Mouse (Mus musculus) embryonic facial prominence, embryonic 11.5 days (tissue): Measurements from ENCODE around the gene Gse1. TPM values are rescaled to one million over a fixed set of nuclear protein-coding genes. Genes with fewer than 3 reads are reported as not detected.
A peak's percentile ranks its signal among the peaks of the same experiment; 100 is the strongest.

Source experiments
- ATAC-seq: fragments of 200-750 bp; cut with Nextera tagmentation; replicated peaks from 2 replicates; pipeline ENCODE4 v1.8.0; 2017; ENCODE audit warnings: low read depth; ENCODE audit not compliant: insufficient number of reproducible peaks, low FRiP score, low TSS enrichment
- DNase-seq: peaks from one replicate; pipeline ENCODE4 v3.0.0-alpha.2; 2015; ENCODE audit warnings: low spot score
- H3K27ac ChIP-seq: fragments of 300-500 bp; sonication (generic); replicated peaks from 2 replicates; pipeline ENCODE4 v1.5.1; 2014; ENCODE audit warnings: mild to moderate bottlenecking, low read depth, low read length, control low read depth
- H3K27me3 ChIP-seq: fragments of 300-500 bp; sonication (generic); 2 replicates; pipeline ENCODE4 v1.6.1; 2014; ENCODE audit warnings: mild to moderate bottlenecking, low read length, moderate library complexity, mixed read lengths; ENCODE audit not compliant: control insufficient read depth, insufficient read depth
- H3K36me3 ChIP-seq: fragments of 300-500 bp; sonication (generic); replicated peaks from 2 replicates; pipeline ENCODE4 v1.6.1; 2014; ENCODE audit warnings: low read depth, mild to moderate bottlenecking, low read length, moderate library complexity, mixed read lengths; ENCODE audit not compliant: control insufficient read depth, insufficient read depth
- H3K4me1 ChIP-seq: fragments of 300-500 bp; sonication (generic); 2 replicates; pipeline ENCODE4 v1.6.1; 2014; ENCODE audit warnings: low read length, mixed read lengths; ENCODE audit not compliant: control insufficient read depth, insufficient read depth
- H3K4me2 ChIP-seq: fragments of 300-500 bp; sonication (generic); 2 replicates; pipeline ENCODE4 v1.6.1; 2014; ENCODE audit warnings: low read depth, mild to moderate bottlenecking, control low read depth, low read length, moderate library complexity
- H3K4me3 ChIP-seq: fragments of 300-500 bp; sonication (generic); 2 replicates; pipeline ENCODE4 v1.5.1; 2014; ENCODE audit warnings: low read depth, low read length, control low read depth
- H3K9ac ChIP-seq: fragments of 300-500 bp; sonication (generic); replicated peaks from 2 replicates; pipeline ENCODE4 v1.6.1; 2014; ENCODE audit warnings: mild to moderate bottlenecking, control low read depth, low read length
- H3K9me3 ChIP-seq: fragments of 300-500 bp; sonication (generic); replicated peaks from 2 replicates; pipeline ENCODE4 v1.6.1; 2016; ENCODE audit warnings: mild to moderate bottlenecking, low read length, inconsistent platforms, mixed read lengths; ENCODE audit not compliant: control insufficient read depth
- WGBS: fragments of 180-500 bp; shearing (Covaris S2); extraction: QIAGEN DNeasy Blood & Tissue Kit; methylation state at CpG from one replicate; pipeline ENCODE4 v1.1.7; 2014; 5-methylcytosine and 5-hydroxymethylcytosine counted together
- polyA plus RNA-seq: library from polyadenylated mRNA; unstranded; fragments of >200 nt; fragmentation: Nextera tagmentation; extraction: Ambion mirVana; gene quantifications from 2 replicates; pipeline ENCODE4 v1.2.1, GENCODE M21; 2014

Gene Gse1
- polyA plus RNA-seq, 1 experiment from 2014 or later, result 8.1 TPM

DNA sequence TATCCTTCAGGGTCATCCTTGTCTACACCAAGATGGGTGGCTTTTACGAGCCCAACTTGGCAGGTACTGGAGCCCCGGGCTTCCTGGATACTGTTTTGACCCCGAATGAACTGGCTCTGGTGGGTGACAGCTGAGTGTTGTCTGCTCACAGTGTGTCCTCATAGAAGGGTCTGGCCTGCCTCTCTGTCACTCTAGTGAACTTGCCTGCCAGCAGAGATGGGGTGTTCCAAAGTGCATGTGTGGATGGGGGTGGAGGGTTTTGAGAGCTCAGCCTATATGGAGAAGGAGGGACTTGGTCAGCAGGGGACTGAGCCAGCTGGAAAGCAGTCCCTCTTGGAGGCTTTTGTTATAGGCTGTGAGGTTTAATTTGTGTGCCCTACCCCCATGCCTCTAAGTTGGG is 25.7 kb upstream of the Gse1 start:
- Histone ChIP-seq H3K4me2 (no peak overlapping the region), H3K9me3 (no peaks in the 10 kb centered on the region), H3K9ac (no peak overlapping the region), H3K4me1 (no peaks in the 10 kb centered on the region), H3K27ac (no peak overlapping the region), H3K4me3 (no peak overlapping the region), H3K36me3 (no peaks in the 10 kb centered on the region), H3K27me3 (no peaks in the 10 kb centered on the region)
- ATAC-seq (no peak), DNase-seq (no peak)
- WGBS, result 61% methylated on average over 3 of the region's 3 CpGs

DNA sequence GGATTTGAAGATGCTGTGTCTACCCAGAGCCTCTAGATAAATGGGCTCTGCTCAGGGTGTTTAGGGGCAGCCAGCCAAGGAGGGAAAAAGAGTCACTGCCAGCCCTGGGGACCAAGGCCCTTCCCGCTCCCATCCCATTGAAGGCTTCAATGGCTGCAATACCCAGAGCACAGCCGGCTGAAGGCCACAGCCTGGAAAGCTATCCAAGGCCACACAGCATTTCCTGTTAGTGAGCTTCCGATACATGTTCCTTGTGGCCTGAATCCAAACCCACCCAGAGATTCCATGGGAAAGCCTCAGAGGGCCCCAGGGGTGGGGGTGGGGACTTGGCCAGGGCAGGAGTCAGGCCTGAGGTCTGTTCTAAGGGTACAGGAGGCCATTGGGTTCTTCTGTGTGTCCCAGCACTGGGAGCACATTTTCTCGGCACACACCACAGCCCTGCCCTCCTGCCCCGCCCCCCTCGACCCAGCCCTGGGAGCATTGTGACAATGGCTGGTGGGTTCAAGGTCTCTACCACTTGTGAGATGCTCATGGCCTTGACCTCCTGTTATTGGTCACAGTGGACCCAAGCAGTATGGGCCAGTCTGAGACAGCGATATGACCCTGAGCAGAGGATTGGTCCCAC is 23.4 kb upstream of the Gse1 start:
- ATAC-seq (no peak), DNase-seq (no peak)
- Histone ChIP-seq H3K4me3 (no peak overlapping the region), H3K36me3 (no peaks in the 10 kb centered on the region), H3K9ac (no peak overlapping the region), H3K27ac (no peak overlapping the region), H3K27me3 (no peaks in the 10 kb centered on the region), H3K9me3 (no peaks in the 10 kb centered on the region), H3K4me1 (peaks cover 3% of the 10 kb centered on the region), H3K4me2 (no peak overlapping the region)
- 72% methylated on average over 7 of the region's 7 CpGs for WGBS

DNA sequence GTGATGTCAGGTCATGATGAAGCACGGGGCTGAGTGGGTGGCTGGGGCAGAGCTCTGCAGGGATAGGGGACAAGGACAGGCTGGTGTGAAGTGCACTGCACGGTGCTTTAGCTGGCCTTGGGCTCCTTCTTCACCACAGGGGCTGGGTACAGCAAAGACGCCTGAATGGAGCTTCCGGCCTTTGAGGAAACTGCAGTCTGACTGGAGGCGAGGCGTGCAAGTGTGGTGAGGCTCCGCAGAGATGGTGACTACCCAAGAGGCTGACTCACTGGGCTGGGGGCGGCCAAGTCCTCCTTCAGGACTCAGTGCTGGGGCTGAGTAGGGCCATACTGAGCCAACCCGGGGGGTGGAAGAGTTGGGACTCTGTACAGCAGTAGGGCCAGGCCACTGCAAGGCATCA is 22.3 kb upstream of the Gse1 start:
- Histone ChIP-seq H3K27ac (no peak overlapping the region), H3K4me2 (no peak overlapping the region), H3K9me3 (no peaks in the 10 kb centered on the region), H3K9ac (no peak overlapping the region), H3K27me3 (no peaks in the 10 kb centered on the region), H3K4me3 (no peak overlapping the region), H3K36me3 (no peaks in the 10 kb centered on the region), H3K4me1 (peaks cover 3% of the 10 kb centered on the region)
- DNase-seq, result no peak
- ATAC-seq, result no peak
- 85% methylated on average over 9 of the region's 9 CpGs for WGBS

DNA sequence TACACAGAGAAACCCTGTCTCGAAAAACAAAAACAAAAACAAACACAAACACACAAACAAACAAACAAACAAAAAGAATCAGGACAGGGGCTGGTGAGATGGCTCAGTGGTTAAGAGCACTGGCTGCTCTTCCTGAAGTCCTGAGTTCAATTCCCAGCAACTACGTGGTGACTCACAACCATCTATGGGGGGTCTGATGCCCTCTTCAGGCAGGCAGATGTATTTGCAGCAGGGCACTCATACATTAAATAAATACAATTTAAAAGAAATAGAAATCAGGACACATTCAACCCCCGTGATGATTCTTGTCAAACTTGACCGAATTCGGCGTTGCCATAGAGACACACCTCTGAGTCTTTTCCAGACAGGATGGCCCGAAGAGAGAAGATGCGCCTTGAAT is 20.9 kb upstream of the Gse1 start:
- Histone ChIP-seq H3K9me3 (no peaks in the 10 kb centered on the region), H3K4me2 (no peak overlapping the region), H3K36me3 (no peaks in the 10 kb centered on the region), H3K27me3 (no peaks in the 10 kb centered on the region), H3K4me3 (no peak overlapping the region), H3K27ac (no peak overlapping the region), H3K4me1 (peaks cover 3% of the 10 kb centered on the region), H3K9ac (no peak overlapping the region)
- 90% methylated on average over 8 of the region's 8 CpGs for WGBS
- ATAC-seq (no peak), DNase-seq (no peak)

DNA sequence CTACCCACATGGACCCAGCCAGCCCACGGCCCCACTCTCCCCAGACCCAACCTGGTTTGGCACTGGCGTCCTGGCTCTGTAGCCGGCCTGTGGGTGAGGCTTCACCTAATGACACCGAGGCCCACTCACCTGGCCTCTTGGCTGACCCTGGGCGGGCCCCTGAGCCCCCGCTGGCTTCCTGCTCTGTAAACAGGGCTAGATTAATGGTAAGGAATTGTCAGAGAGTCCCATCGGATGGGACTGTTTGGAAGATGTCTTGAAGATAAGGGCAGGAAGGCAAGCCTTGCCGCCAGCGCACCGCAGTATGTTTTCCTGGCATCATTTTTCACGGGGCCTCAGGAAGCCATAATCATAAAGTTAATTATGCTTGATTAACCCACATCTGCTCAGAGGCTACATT is 20.1 kb upstream of the Gse1 start:
- Histone ChIP-seq H3K27me3 (no peaks in the 10 kb centered on the region), H3K27ac (no peak overlapping the region), H3K9ac (0 out of 2 replicates have a peak overlapping the region, but pooled peaks have one; percentile 22), H3K4me1 (peaks cover 3% of the 10 kb centered on the region), H3K4me3 (no peak overlapping the region), H3K9me3 (no peaks in the 10 kb centered on the region), H3K36me3 (no peaks in the 10 kb centered on the region), H3K4me2 (no peak overlapping the region)
- no peak for DNase-seq
- ATAC-seq, result no peak
- 59% methylated on average over 11 of the region's 11 CpGs for WGBS

DNA sequence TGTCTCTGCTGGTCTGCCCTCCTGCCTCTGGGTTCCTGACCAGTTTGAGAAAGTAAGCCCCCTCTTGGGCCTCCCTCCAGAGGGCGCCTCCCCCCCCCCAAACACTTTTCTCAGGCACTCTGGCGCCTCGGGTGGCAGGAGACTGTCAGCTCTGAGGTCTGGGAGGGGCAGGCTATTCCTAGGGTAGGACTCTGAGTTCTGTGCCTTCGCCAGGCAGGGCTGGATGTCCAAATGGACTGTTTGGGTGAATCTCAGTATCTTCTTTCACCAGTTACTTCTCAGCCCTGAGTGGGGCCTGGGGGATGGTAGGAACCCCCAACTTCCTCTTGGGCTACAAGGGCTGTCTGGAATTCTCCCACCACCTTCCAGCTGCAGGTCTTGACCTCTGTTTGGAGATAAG is 16.9 kb upstream of the Gse1 start:
- DNase-seq, result peak; percentile 54
- H3K27ac ChIP-seq, result no peak overlapping the region
- WGBS, result 6% methylated on average over 4 of the region's 4 CpGs

DNA sequence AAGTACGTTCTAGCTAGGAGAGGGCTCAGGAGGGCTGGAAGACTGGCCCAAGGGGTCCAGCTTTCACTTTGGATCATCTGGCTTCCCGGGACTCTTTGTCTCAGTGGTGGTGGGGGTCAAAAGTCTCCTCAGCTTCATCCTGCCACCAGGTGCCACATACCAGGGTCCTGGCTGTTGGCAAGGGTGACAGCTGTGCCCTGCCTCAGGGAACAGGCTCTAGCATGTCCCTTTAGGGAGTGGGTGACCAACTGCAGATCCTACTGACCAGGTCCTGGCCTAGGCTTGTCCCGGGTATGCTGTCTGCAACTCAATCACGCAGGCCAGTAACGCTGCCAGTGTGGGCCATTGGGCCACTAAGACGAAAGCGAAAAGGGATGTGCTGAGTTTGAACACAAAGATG is 15.7 kb upstream of the Gse1 start:
- no peaks in the 10 kb centered on the region for H3K36me3 ChIP-seq
- H3K9me3 ChIP-seq, result no peaks in the 10 kb centered on the region
- WGBS, result 83% methylated on average over 7 of the region's 7 CpGs
- peaks cover 14% of the 10 kb centered on the region for H3K4me1 ChIP-seq
- no peak overlapping the region for H3K27ac ChIP-seq
- no peak overlapping the region for H3K4me3 ChIP-seq
- DNase-seq (no peak), ATAC-seq (no peak)
- no peaks in the 10 kb centered on the region for H3K27me3 ChIP-seq
- no peak overlapping the region for H3K9ac ChIP-seq
- H3K4me2 ChIP-seq, result no peak overlapping the region

More for the DNA sequence above, 16.9 kb upstream of the Gse1 start:
- no peak overlapping the region for H3K4me3 ChIP-seq
- no peaks in the 10 kb centered on the region for H3K36me3 ChIP-seq
- H3K9ac ChIP-seq, result no peak overlapping the region
- H3K4me2 ChIP-seq, result no peak overlapping the region
- ATAC-seq, result no peak
- H3K27me3 ChIP-seq, result no peaks in the 10 kb centered on the region
- H3K9me3 ChIP-seq, result no peaks in the 10 kb centered on the region
- peaks cover 8% of the 10 kb centered on the region for H3K4me1 ChIP-seq

DNA sequence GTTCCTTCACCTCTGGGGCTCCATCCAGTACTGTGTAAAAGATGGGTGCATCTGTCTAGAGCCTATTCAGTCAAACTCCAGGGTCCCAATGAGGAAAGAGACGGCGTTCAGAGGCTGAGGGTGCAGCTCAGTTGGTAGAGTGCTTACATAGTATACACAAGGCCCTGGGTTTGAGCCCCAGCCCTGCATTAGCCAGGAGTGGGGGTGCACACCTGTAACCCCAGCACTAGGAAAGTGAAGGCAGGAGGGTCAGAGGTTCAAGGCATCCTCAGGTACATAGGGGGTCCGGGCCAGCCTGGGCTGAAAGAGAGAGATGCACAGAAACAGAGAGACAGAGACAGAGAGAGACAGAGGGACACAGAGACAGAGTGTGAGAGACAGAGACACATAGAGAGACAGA is 15.0 kb upstream of the Gse1 start:
- 92% methylated on average over 3 of the region's 3 CpGs for WGBS
- ATAC-seq (no peak), DNase-seq (no peak)
- H3K27ac ChIP-seq, result no peak overlapping the region
- no peak overlapping the region for H3K4me3 ChIP-seq
- no peak overlapping the region for H3K9ac ChIP-seq
- H3K4me1 ChIP-seq, result peaks cover 15% of the 10 kb centered on the region
- H3K36me3 ChIP-seq, result no peaks in the 10 kb centered on the region
- no peak overlapping the region for H3K4me2 ChIP-seq
- no peaks in the 10 kb centered on the region for H3K27me3 ChIP-seq
- no peaks in the 10 kb centered on the region for H3K9me3 ChIP-seq
